Mouse (Mus musculus) small intestine, adult 2 months (tissue): ENCODE results near the gene Lipc. TPM values are rescaled to one million over a fixed set of nuclear protein-coding genes. Genes with fewer than 3 reads are reported as not detected.

ENCODE experiments used
- H3K27ac ChIP-seq: fragments of 200-500 bp; 2 replicates; pipeline ENCODE4 v1.5.1; 2012; ENCODE audit warnings: low read depth, low read length, control low read depth, inconsistent platforms; ENCODE audit not compliant: insufficient read depth
- H3K27me3 ChIP-seq: fragments of 200-500 bp; 2 replicates; pipeline ENCODE4 v1.6.1; 2012; ENCODE audit warnings: mild to moderate bottlenecking, moderate library complexity, low read length, inconsistent platforms; ENCODE audit not compliant: control insufficient read depth, insufficient read depth
- H3K36me3 ChIP-seq: fragments of 200-500 bp; 2 replicates; pipeline ENCODE4 v1.6.1; 2012; ENCODE audit warnings: mild to moderate bottlenecking, low read length, control low read depth, inconsistent platforms; ENCODE audit not compliant: control insufficient read depth, insufficient read depth
- H3K4me1 ChIP-seq: fragments of 200-500 bp; 2 replicates; pipeline ENCODE4 v1.6.1; 2012; ENCODE audit warnings: low read length, inconsistent platforms, mixed read lengths; ENCODE audit not compliant: control insufficient read depth, insufficient read depth, insufficient read length
- H3K4me3 ChIP-seq: fragments of 200-500 bp; 2 replicates; pipeline ENCODE4 v1.5.1; 2012; ENCODE audit warnings: low read depth, mild to moderate bottlenecking, control low read depth, inconsistent platforms, low read length, moderate library complexity
- CTCF ChIP-seq: fragments of 200-500 bp; IDR thresholded peaks from 2 replicates; pipeline ENCODE4 v1.5.1; 2012; ENCODE audit warnings: low read depth, mild to moderate bottlenecking, control low read depth, inconsistent platforms, low read length, moderate library complexity, mixed read lengths; ENCODE audit not compliant: insufficient replicate concordance, insufficient read length; ENCODE audit errors: extremely low read depth
- POLR2A ChIP-seq: fragments of 200-500 bp; IDR thresholded peaks from 2 replicates; pipeline ENCODE4 v1.6.1; 2012; ENCODE audit warnings: low read depth, mild to moderate bottlenecking, control low read depth, inconsistent platforms, low read length, moderate library complexity
- WGBS: fragments of 180-500 bp; shearing (Covaris S2); methylation state at CpG from one replicate; pipeline ENCODE4 v1.1.7; 2018; 5-methylcytosine and 5-hydroxymethylcytosine counted together
- polyA plus RNA-seq: library from polyadenylated mRNA; depleted of rRNA; stranded (reverse); fragments of >200 nt; gene quantifications from 2 replicates; pipeline ENCODE4 v1.2.3, GENCODE M21; 2012

The Lipc gene
- polyA plus RNA-seq, 1 experiment = 0.56 TPM

DNA sequence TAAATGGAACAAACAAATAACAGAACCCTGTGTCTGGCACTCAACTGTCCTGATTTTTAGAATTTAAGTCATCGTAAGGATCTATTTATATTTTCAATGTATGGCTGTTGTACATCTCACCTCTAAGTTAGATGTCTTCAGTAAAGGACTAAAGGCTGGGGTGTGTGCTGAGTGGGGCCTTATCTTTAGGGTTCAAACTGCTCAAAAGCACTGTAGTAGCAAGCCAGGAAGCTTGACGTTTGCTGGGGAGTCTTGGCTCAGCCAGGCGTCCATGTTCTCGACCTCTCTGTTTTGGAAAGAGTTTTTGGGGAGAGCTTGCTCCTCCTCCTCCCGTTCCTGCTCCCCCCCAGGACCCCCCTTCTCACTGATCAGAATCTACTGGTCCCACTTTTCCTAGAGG is 59.4 kb downstream of the Lipc start:
- no peak for TF ChIP-seq CTCF
- TF ChIP-seq POLR2A = no peak
- H3K27ac ChIP-seq = no peak overlapping the region
- H3K36me3 ChIP-seq = no peaks in the 10 kb centered on the region
- 83% methylated on average over 5 of the region's 5 CpGs for WGBS
- H3K4me3 ChIP-seq = no peak overlapping the region
- peaks cover 17% of the 10 kb centered on the region; the same call in 1 of the 2 replicates for H3K4me1 ChIP-seq
- H3K27me3 ChIP-seq = no peaks in the 10 kb centered on the region

- no peaks in the 10 kb centered on the region for H3K36me3 ChIP-seq
- no peak overlapping the region for H3K4me3 ChIP-seq
- TF ChIP-seq POLR2A = no peak
- TF ChIP-seq CTCF = no peak
- 72% methylated on average over 8 of the region's 8 CpGs for WGBS
- H3K27ac ChIP-seq = no peak overlapping the region
- H3K27me3 ChIP-seq = no peaks in the 10 kb centered on the region
- peaks cover 17% of the 10 kb centered on the region; the same call in 1 of the 2 replicates for H3K4me1 ChIP-seq
Measured at GRCm38 (mm10) chr9:70891431-70892133, 60.4 kb downstream of the Lipc start.

DNA sequence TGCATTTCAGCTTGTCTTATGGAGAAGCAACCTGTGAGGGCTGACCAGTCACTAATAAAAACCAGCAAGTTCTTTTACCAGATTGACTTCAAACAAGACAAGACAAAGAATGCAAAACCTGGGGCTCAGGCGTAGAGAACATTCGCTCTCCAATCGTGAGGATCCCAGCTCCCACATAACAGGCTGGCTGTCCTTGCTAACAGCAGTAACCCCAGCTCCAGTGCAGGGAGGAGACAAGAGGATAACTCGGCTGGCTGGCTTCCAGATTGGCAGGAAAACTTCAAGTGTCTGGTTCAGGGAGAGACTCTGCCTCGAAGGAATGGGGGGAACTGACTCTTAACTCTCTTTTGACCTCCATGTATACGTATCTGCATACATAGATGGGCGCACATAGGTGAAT is 61.3 kb downstream of the Lipc start:
- WGBS = 85% methylated on average over 7 of the region's 7 CpGs
- no peak overlapping the region for H3K4me3 ChIP-seq
- no peak for TF ChIP-seq POLR2A
- TF ChIP-seq CTCF = no peak
- H3K27me3 ChIP-seq = no peaks in the 10 kb centered on the region
- H3K36me3 ChIP-seq = no peaks in the 10 kb centered on the region
- no peak overlapping the region for H3K27ac ChIP-seq
- peaks cover 17% of the 10 kb centered on the region; the same call in 1 of the 2 replicates for H3K4me1 ChIP-seq

DNA sequence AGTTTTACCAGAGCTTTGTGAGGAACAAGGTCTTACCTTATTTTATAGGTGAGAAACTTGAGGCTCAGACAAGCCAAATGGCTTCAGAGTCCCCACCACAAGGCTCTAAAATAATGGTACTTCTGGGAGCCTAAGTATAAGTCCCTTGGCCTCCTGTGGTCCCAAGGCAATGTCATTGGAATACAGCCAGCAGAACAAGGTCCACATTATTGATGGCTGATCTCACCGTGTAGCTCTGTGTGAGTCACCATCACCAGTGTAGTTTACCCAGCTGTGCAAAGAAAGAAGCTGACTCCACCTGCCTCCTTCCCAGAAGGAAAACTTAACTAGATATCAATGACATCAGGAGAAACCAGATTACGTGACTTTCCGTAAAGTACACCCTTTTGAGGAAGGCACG is 63.1 kb downstream of the Lipc start:
- TF ChIP-seq CTCF = no peak
- no peak overlapping the region for H3K4me3 ChIP-seq
- H3K4me1 ChIP-seq = peaks cover 17% of the 10 kb centered on the region; the same call in 1 of the 2 replicates
- WGBS = 20% methylated on average over 4 of the region's 4 CpGs
- no peaks in the 10 kb centered on the region for H3K36me3 ChIP-seq
- no peaks in the 10 kb centered on the region for H3K27me3 ChIP-seq
- H3K27ac ChIP-seq = peak overlapping the region; percentile 99

DNA sequence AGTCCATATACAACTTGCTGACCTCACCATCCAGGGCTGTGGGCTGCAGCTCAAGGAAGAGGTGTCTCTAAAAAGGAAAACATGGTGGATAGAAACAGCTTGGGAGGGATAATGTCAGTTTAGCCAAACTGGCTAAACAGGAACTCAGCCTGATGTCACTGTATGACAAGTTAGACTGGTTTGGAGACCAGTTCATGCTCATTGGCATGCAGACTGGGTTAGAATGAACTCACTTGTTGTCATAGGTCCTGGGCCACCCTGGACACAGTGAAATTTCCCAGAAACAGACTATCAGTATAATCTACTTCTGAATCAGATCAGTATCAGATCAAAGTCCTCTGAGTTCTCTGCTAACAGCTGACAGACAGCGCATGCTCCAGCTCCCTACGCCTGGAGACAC is 63.5 kb downstream of the Lipc start:
- Histone ChIP-seq H3K4me1 (peaks cover 17% of the 10 kb centered on the region; the same call in 1 of the 2 replicates), H3K27ac (peak overlapping the region; percentile 93), H3K27me3 (no peaks in the 10 kb centered on the region), H3K4me3 (no peak overlapping the region), H3K36me3 (no peaks in the 10 kb centered on the region)
- WGBS = 32% methylated on average over 2 of the region's 2 CpGs
- no peak for TF ChIP-seq POLR2A
- no peak for TF ChIP-seq CTCF

GRCm38 (mm10) chr9:70881982-70882381 is 70.0 kb downstream of the Lipc start:
- H3K4me3 ChIP-seq = no peak overlapping the region
- H3K27ac ChIP-seq = no peak overlapping the region
- H3K27me3 ChIP-seq = no peaks in the 10 kb centered on the region
- TF ChIP-seq POLR2A (no peak), CTCF (no peak)
- WGBS = 45% methylated on average over 5 of the region's 5 CpGs
- peaks cover 2% of the 10 kb centered on the region; the same call in 1 of the 2 replicates for H3K4me1 ChIP-seq
- no peaks in the 10 kb centered on the region for H3K36me3 ChIP-seq

- TF ChIP-seq POLR2A = no peak
- no peak for TF ChIP-seq CTCF
- Histone ChIP-seq H3K27ac (no peak overlapping the region), H3K4me1 (peaks cover 8% of the 10 kb centered on the region), H3K4me3 (no peak overlapping the region), H3K36me3 (no peaks in the 10 kb centered on the region), H3K27me3 (no peaks in the 10 kb centered on the region)
Measured at GRCm38 (mm10) chr9:70878823-70879222, 73.2 kb downstream of the Lipc start.
